Mouse (Mus musculus) heart, embryonic 10.5 days (tissue): ENCODE results near the gene Snx29. TPM values are rescaled to one million over a fixed set of nuclear protein-coding genes. Genes with fewer than 3 reads are reported as not detected.
A peak's percentile ranks its signal among the peaks of the same experiment; 100 is the strongest.

Experiments
- DNase-seq: peaks from one replicate; pipeline ENCODE4 v3.0.0-alpha.2; 2017; ENCODE audit warnings: low spot score
- H3K27ac ChIP-seq: fragments of 300-500 bp; sonication (generic); 2 replicates; pipeline ENCODE4 v1.5.1; 2016; ENCODE audit warnings: mild to moderate bottlenecking
- H3K27me3 ChIP-seq: fragments of 300-500 bp; sonication (generic); 2 replicates; pipeline ENCODE4 v1.6.1; 2016; ENCODE audit warnings: mild to moderate bottlenecking; ENCODE audit not compliant: poor library complexity, insufficient read depth, severe bottlenecking
- H3K36me3 ChIP-seq: fragments of 300-500 bp; sonication (generic); 2 replicates; pipeline ENCODE4 v1.6.1; 2016; ENCODE audit warnings: mild to moderate bottlenecking, moderate library complexity
- H3K4me1 ChIP-seq: fragments of 300-500 bp; sonication (generic); 2 replicates; pipeline ENCODE4 v1.6.1; 2016; ENCODE audit warnings: mild to moderate bottlenecking
- H3K4me3 ChIP-seq: fragments of 300-500 bp; sonication (generic); 2 replicates; pipeline ENCODE4 v1.5.1; 2016; ENCODE audit warnings: mild to moderate bottlenecking, moderate library complexity
- H3K9me3 ChIP-seq: fragments of 300-500 bp; sonication (generic); 2 replicates; pipeline ENCODE4 v1.6.1; 2016; ENCODE audit warnings: mild to moderate bottlenecking, moderate library complexity
- WGBS: fragments of 180-500 bp; shearing (Covaris S2); methylation state at CpG from one replicate; pipeline ENCODE4 v1.1.7; 2016; 5-methylcytosine and 5-hydroxymethylcytosine counted together
- polyA plus RNA-seq: library from polyadenylated mRNA; unstranded; fragments of >200 nt; fragmentation: Nextera tagmentation; extraction: Ambion mirVana; gene quantifications from 2 replicates; pipeline ENCODE4 v1.2.1, GENCODE M21; 2016

Snx29 gene
- polyA plus RNA-seq, 1 experiment from 2014 or later: 6.7 TPM

DNA sequence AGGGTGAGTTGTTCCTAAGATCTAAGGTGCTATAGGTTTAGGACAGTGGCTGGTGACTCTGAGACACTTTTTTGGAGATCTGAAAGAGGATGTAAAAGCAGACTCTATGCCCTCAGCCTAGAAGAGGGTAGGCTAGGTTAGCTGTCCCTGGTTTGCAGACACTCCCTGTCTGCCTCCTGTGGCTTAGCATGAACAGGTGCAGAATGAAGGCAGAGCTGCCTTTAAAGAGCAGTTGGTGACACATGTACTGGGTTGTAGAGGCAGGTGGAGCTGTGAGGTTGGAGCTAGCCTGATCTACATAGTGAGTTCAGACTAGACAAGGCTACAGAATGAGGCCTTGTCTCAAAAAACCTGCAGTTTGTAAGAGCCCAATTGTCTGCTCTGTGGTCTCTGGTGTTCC lies 427.9 kb downstream of the Snx29 start:
- no peaks in the 10 kb centered on the region for H3K9me3 ChIP-seq
- no peaks in the 10 kb centered on the region for H3K4me1 ChIP-seq
- H3K36me3 ChIP-seq: no peaks in the 10 kb centered on the region
- no peak overlapping the region for H3K4me3 ChIP-seq
- DNase-seq: no peak
- H3K27ac ChIP-seq: no peak overlapping the region
- no peaks in the 10 kb centered on the region for H3K27me3 ChIP-seq

DNA sequence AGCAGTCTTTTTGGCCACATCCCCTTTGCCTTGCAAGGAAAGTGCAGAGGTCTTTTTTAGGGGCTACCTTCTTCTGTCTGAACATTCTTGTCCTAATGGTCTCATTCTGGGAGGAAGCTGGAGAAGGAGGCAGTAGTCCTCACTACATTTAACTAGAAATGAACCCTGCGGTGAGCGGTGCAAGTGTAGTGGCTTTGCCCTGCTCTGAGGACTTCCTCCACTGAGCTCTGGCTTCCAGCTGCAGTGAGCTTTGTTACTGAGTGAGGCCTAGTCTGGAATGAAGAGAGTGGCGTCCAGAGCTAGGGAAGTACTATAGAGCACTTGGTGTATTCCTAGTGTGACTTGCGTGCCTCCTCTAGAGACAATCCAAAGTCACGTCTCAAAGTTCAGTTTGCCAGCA lies 429.8 kb downstream of the Snx29 start:
- peak; percentile 61 for DNase-seq
- Histone ChIP-seq H3K9me3 (no peaks in the 10 kb centered on the region), H3K4me1 (no peaks in the 10 kb centered on the region), H3K36me3 (no peaks in the 10 kb centered on the region), H3K4me3 (no peak overlapping the region), H3K27ac (no peak overlapping the region), H3K27me3 (no peaks in the 10 kb centered on the region)
- WGBS: 86% methylated on average over 5 of the region's 5 CpGs

DNA sequence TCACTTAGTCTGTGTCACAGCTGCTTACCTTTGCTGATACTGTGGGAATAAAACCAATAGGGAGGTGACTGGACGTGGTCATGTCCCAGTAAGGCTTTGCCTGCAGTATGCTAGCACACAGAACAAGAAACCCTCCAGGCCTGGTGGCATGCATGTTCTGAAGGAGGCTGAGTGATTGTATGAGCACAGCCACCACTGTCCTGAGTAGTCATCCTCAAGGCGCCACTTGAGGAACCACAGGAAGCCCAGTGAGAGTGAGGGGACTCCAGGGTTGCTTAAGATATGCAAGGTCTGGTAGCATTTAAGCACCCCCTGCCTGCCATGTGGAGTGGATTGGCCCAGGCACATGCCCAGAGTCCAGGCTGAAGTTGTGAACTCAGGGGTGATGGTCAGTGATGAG lies 430.8 kb downstream of the Snx29 start:
- H3K9me3 ChIP-seq: no peaks in the 10 kb centered on the region
- H3K36me3 ChIP-seq: no peaks in the 10 kb centered on the region
- no peak overlapping the region for H3K4me3 ChIP-seq
- WGBS: 63% methylated on average over 2 of the region's 2 CpGs
- DNase-seq: peak; percentile 54
- no peaks in the 10 kb centered on the region for H3K4me1 ChIP-seq
- H3K27me3 ChIP-seq: no peaks in the 10 kb centered on the region
- no peak overlapping the region for H3K27ac ChIP-seq

DNA sequence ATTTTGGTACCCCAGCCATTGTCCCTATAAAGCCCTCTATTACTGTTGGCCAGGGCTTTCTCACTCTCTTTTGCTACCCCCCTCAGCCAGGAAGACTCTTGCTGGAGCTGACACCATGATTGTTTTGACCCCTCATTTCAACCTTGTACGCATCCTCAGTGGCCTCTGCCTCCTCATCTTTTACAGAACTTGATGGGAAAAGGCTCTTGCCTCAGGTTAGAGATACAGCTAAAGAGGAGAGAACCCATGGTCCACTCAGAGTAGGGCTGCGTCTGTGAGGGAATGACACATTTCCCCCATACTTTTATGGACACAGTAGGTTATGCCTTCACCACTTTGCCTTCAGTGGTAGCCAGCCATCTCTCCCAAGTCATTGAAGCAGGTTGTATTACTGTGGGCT lies 431.4 kb downstream of the Snx29 start:
- WGBS: 81% methylated on average over 2 of the region's 2 CpGs
- Histone ChIP-seq H3K4me1 (no peaks in the 10 kb centered on the region), H3K36me3 (no peaks in the 10 kb centered on the region), H3K27ac (no peak overlapping the region), H3K9me3 (no peaks in the 10 kb centered on the region), H3K27me3 (no peaks in the 10 kb centered on the region), H3K4me3 (no peak overlapping the region)
- DNase-seq: peak; percentile 66

DNA sequence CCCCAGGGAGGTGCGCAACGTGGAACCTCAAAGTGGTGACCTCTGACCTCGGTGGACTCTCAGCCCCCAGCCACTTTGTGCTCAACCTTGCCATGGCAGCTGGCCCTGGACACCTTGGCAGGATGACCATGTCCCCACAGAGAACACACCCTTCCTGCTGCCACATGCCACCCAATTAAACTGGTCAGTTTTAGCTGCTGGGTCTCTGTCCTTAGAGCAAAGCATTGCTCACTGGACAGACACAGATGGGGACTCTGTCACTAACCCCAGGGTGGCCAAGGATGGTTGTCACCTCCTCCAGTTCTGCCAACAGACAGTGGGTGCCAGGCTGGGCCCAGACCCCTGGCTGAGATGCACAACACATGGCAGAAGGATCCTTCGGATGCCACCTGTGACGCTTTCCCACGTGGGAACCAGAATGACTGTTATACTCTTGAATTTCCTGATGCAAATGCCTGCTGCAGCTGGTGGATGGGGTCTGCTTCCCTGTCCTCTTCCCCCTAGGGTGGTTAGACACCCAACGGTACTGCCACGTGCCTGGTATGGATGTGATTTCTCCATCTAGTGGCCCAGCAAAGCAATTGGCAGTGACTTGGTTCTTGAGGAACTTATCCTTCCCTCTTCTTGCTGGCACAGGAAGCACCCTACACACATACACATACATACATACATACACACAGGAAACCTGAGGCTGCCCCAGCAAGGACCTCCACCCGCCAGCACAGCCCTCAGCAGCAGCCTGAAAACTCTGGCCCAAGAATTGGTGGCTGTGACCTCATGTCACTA lies 432.8 kb downstream of the Snx29 start:
- peak; percentile 69 for DNase-seq
- Histone ChIP-seq H3K27ac (no peak overlapping the region), H3K4me3 (no peak overlapping the region), H3K36me3 (no peaks in the 10 kb centered on the region), H3K9me3 (no peaks in the 10 kb centered on the region), H3K27me3 (no peaks in the 10 kb centered on the region), H3K4me1 (no peaks in the 10 kb centered on the region)
- 76% methylated on average over 9 of the region's 9 CpGs for WGBS

DNA sequence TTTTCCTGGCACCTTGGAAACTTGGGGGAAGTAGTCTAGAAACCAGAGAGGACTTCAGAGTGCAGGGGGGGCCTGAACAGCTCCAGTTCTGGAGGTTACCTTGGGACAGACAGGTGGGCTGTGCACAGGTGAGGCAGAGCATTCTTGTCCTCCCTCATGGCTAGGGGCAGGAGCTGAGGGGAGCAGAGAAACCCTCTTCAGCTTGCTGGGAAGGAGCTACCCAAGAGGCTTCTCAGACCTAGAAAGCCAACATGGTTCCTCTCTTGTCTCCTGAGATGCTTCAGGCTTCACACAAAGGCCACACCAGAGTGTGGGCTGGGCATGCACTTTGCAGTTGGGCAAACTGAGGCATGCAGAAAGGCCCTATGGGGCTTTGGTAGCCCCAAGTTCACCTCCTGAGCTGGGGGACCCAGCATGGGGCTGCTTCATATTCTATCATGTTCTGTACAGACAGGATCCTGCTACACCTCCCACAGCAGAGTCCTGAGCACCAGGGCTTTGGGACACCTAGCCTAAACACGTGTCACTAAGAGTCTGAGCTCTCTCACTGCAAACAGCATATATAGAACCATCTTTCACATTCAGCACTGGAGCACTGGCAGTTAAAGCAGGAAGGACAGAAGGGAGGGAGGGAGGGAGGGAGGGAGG lies 434.0 kb downstream of the Snx29 start:
- peak; percentile 52 for DNase-seq
- Histone ChIP-seq H3K4me3 (no peak overlapping the region), H3K4me1 (no peaks in the 10 kb centered on the region), H3K27ac (no peak overlapping the region), H3K9me3 (no peaks in the 10 kb centered on the region), H3K27me3 (no peaks in the 10 kb centered on the region), H3K36me3 (no peaks in the 10 kb centered on the region)
- WGBS: 52% methylated on average over 1 of the region's 1 CpGs

DNA sequence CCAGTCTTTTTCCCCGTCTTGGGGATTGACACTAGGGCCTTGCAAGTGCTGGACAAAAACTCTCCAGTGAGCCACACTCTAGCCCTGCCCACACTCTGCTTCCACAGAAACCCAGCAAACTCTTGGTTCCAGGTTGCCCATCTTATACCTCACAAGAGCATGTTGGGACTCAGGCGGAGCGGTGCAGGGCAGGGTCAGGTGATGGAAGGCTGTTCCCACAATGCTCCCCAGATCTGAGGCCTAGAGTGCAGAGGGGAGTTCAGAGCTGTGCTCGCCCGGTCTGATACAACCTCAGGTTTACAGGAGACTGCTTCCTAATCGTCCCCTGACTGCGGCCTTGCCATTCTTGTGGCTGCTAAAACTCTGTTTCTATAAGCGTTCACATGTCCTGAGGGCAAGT lies 434.8 kb downstream of the Snx29 start:
- Histone ChIP-seq H3K4me3 (no peak overlapping the region), H3K4me1 (no peaks in the 10 kb centered on the region), H3K36me3 (no peaks in the 10 kb centered on the region), H3K27me3 (no peaks in the 10 kb centered on the region), H3K27ac (no peak overlapping the region), H3K9me3 (no peaks in the 10 kb centered on the region)
- WGBS: 90% methylated on average over 8 of the region's 8 CpGs
- no peak for DNase-seq

DNA sequence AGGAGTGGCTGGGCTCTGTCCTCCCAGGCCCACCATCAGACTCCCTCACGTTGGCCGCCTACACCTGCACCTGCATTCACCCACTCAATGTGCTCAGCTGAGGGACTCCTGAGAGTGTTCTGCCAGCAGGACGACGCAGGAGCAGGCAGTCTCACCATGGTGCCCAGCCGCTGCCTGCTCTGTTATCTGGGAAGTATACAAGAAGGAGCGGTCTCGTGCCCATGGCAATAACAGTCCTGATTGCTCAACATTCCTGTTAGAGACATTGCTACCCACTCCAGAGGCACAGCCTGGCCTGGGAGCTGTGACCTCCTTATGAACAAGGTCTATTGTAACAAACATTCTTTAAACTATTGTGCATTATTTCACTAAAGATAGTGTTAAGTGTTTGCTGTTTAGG lies 435.2 kb downstream of the Snx29 start:
- no peaks in the 10 kb centered on the region for H3K4me1 ChIP-seq
- H3K9me3 ChIP-seq: no peaks in the 10 kb centered on the region
- no peaks in the 10 kb centered on the region for H3K36me3 ChIP-seq
- no peak for DNase-seq
- H3K27me3 ChIP-seq: no peaks in the 10 kb centered on the region
- 80% methylated on average over 7 of the region's 7 CpGs for whole genome bisulfite sequencing
- H3K27ac ChIP-seq: no peak overlapping the region
- no peak overlapping the region for H3K4me3 ChIP-seq

DNA sequence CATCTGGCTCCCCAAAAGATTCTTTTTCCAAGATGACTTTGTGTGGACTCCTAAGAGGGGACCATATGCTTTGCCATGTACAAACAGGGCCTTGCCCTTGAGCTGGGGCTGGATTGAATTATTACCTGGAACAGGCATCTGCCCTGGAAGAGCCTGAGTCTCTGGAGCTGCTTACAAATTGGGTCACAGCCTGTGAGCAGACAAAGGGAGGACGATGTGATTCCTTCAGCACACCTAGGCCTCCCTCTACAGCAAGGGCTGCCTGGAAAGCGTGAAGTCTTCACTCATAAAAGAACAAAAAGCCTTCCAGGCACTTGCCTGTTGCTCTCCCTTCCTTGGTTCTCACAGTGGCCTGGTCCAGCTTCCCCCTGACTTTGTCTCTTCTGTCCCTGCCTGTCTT lies 449.6 kb downstream of the Snx29 start:
- Histone ChIP-seq H3K9me3 (peaks cover 7% of the 10 kb centered on the region), H3K27me3 (no peaks in the 10 kb centered on the region), H3K4me3 (no peak overlapping the region), H3K36me3 (no peaks in the 10 kb centered on the region), H3K4me1 (0 out of 2 replicates have a peak, but pooled peaks cover 3% of the 10 kb centered on the region), H3K27ac (no peak overlapping the region)
- WGBS: 75% methylated on average over 2 of the region's 2 CpGs
- no peak for DNase-seq

DNA sequence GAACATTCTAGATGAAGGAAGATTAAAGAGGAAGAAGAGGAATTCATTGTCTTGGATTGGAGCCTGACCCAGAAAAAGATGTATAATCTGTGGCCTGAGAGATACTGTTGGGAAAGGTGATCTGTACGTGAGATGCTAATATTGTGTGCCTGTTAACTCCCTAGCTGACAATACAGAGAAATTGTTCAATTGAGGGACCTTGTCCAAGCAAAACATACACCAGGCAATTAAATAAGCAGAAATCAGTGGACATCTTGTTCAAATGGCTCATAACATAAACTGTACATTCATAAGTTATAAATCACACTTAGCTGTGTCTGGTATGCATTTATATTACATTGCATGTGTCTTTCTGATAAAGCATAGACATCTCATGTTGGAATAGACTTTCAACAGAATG lies 451.6 kb downstream of the Snx29 start:
- WGBS: 89% methylated on average over 1 of the region's 1 CpGs

DNA sequence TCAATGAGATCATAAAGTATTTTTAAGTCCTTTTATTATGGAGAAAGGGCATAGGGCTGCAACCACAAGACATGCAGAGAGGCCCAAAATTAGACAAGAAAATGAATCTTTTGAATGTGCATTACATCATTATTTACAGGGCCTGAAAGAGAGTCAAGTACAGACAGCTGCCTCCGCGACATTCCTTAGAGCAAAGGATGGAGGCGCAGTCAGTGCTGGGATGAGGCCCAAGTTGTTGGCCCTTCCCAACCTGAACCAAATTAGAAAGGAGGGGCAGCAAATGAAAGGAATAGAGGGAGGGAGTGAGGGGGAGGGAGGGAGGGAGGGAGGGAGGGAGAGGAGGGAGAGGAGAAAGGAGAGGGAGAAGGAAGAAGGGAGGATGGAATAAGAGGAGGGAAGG lies 453.8 kb downstream of the Snx29 start:
- no peak for DNase-seq
- H3K4me1 ChIP-seq: 0 out of 2 replicates have a peak, but pooled peaks cover 4% of the 10 kb centered on the region
- 91% methylated on average over 3 of the region's 3 CpGs for WGBS

More for the DNA sequence above, 451.6 kb downstream of the Snx29 start:
- Histone ChIP-seq H3K4me1 (0 out of 2 replicates have a peak, but pooled peaks cover 3% of the 10 kb centered on the region), H3K4me3 (no peak overlapping the region), H3K36me3 (no peaks in the 10 kb centered on the region), H3K27me3 (0 out of 2 replicates have a peak, but pooled peaks cover 4% of the 10 kb centered on the region), H3K27ac (no peak overlapping the region), H3K9me3 (peaks cover 6% of the 10 kb centered on the region)
- no peak for DNase-seq

DNA sequence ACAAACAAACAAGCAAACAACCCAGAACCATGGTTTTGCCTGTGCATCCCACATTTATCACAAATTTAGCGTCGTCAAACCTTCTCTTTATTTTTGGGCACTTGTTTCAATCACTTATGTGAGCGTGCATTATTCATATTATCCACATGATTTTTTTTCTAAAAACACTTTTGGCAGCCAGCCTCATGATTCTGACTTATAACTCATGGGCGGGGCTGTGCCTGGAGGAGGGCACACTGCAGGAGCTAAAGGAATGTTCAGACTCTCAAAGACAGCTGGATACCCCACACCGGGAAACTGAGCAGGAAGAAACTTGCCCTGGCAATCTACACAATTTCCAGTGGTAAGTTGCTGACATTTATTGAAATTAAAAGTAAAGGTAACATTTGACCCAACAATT lies 455.5 kb downstream of the Snx29 start:
- no peak for DNase-seq
- Histone ChIP-seq H3K9me3 (no peaks in the 10 kb centered on the region), H3K4me3 (no peak overlapping the region), H3K27ac (no peak overlapping the region), H3K36me3 (no peaks in the 10 kb centered on the region), H3K4me1 (peaks cover 12% of the 10 kb centered on the region; the same call in 1 of the 2 replicates), H3K27me3 (0 out of 2 replicates have a peak, but pooled peaks cover 4% of the 10 kb centered on the region)
- 75% methylated on average over 5 of the region's 5 CpGs for WGBS

More for the DNA sequence above, 453.8 kb downstream of the Snx29 start:
- Histone ChIP-seq H3K4me3 (no peak overlapping the region), H3K36me3 (no peaks in the 10 kb centered on the region), H3K9me3 (no peaks in the 10 kb centered on the region), H3K27me3 (0 out of 2 replicates have a peak, but pooled peaks cover 4% of the 10 kb centered on the region), H3K27ac (no peak overlapping the region)

DNA sequence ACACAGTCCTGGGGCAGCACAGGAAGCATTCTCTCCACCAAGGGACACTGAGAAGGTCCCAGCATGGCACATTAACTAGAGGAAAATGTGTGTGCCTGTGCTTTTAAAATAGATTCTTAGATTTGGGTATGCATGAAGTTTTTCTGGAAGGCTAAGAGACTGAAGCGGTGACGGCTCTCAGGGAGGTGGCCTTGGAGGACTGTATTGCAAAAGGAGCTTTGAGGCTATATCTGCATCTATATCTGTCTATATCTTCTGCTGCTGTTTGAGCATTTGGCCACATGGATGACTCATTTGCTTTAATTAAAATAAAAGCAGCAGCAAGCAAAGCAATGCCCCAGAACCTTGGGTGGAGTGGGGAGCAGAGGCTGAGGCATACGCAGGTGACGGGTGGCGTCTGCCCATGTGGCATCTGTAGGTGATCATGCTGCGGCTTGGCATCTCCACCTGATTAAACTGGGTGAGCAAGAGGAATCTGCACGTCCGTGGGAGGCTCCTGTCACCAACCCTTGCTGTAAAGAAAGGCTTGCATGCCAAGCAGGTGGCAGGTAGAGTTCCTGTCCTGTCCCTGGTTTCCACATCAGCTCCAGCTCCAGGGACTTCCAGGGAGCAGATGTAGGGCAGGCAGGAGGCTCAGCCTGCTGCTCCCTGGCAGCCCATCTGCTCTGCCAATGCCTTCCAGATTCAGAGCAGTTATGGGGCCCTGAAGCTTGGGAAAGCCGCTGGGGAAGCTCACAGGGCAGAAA lies 456.2 kb downstream of the Snx29 start:
- Histone ChIP-seq H3K4me3 (no peak overlapping the region), H3K36me3 (no peaks in the 10 kb centered on the region), H3K4me1 (peaks cover 14% of the 10 kb centered on the region), H3K9me3 (no peaks in the 10 kb centered on the region), H3K27ac (no peak overlapping the region), H3K27me3 (0 out of 2 replicates have a peak, but pooled peaks cover 4% of the 10 kb centered on the region)
- WGBS: 82% methylated on average over 9 of the region's 9 CpGs
- no peak for DNase-seq
